Mouse (Mus musculus) gastrocnemius, postnatal 4 days (tissue): ENCODE data around the gene Tcf20. TPM values are rescaled to one million over a fixed set of nuclear protein-coding genes. Genes with fewer than 3 reads are reported as not detected.
"Not testable (repeated sequence)": the region's sequence is repeated elsewhere in the genome, so short reads cannot be mapped to it uniquely, and the experiment has no call there.

Experiments
- DNase-seq, 2 experiments: peaks; one replicate each; pipeline ENCODE4 v3.0.0; 2021 to 2022; ENCODE audit warnings: low spot score in 2 of 2, mixed read lengths in 2 of 2
- total RNA-seq, 2 experiments: library from RNA; stranded (reverse); gene quantifications; 2 replicates each; pipeline ENCODE4 v1.2.3; 2021

The Tcf20 gene
- total RNA-seq, 2 experiments from 2014 or later: 51.0 to 58.8 TPM

DNA sequence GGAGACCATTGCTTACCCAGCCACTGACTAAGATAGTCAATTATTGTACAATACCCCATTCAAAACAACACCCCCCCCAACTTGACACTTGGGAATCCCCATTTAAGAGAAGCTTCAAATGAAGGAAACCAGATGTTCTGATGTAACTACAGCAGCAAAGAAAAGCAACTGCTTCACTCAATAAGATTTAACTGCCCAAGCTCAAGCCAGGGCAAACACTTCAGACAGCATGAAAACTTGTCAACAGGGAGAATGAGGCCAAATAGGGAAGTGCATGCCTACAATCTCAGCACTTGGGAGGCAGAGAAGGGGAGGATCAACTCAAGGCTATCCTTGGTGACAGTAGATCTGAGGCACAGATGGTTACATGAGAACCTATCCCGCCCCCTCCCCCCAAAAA, 166.0 kb downstream of the Tcf20 start:
- no peak for DNase-seq

DNA sequence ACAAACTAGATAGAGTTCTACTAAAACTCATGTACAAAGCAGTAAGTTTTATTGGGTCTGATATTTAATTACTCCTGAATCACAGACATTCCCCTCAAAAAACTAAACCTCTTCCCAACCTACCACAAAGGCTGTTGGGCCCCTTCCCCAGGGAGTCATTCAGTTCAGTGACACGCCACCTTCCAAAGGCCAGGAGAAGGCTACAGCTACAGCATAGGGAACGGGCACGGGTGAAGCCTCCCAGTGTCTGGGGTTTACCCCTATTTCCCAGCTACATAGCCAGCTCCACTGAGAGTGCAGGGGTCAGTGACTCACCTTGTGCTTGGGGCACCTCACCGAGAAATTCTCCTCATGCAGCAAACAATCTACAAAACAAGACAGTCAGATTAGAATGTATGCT, 172.4 kb downstream of the Tcf20 start:
- no peak for DNase-seq

DNA sequence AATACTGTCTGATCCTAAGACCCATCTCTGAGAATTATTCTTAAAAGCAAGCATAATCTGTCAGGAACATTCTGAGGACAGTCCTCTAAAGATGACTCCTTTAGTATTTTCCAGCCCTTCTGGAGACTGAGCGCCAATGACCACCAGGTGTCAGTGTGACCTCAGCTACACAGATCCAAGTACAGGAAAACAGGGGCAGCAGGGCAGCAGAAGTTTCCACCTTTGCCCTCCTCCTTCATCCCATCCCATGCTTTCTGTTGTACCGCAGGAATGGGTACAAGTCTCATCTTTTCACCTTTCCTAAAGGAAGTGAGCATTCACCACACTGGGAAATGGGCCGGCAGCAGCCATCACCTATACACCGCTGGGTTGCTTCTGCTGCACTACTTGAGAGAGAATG, 172.9 kb downstream of the Tcf20 start:
- peak in 1 of 2 experiments; percentile 38 for DNase-seq

DNA sequence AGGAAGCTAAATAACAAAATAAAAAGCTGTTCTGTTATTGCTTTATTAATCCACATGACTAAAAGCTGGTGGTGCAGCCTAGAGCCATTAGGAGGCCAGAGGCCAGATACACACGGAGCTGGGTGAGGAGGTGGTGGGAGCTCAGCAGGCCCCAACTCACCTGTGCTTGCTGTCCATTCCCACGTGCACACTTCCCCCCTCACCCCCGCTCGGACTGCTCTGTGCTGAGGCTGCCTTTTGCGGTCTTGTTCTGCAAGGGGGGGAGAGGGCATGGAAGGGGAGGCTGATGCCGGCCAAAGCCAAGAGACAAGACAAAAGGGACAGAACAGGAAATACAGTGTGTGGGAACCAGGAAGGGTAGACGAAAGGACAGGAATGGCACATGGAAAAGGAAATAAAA, 173.4 kb downstream of the Tcf20 start:
- no peak for DNase-seq

DNA sequence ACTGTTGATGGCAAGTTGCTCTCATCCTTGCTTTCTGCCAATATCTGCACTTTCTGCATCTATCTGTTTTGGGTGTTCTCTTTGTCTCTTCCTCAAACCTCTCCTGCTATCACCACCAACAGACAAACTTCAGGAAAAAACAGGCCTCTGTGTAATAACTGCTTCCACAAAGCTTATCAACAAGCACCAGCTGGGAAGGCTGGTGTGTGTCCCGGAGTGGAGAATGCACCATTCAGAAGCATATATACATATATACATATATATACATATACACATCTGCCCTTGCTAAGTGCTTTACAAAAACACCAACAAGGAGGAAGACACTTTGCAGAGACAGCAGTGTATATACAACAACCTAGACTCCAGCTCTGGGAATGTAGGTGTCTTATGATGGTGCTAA, 177.1 kb downstream of the Tcf20 start:
- no peak for DNase-seq

DNA sequence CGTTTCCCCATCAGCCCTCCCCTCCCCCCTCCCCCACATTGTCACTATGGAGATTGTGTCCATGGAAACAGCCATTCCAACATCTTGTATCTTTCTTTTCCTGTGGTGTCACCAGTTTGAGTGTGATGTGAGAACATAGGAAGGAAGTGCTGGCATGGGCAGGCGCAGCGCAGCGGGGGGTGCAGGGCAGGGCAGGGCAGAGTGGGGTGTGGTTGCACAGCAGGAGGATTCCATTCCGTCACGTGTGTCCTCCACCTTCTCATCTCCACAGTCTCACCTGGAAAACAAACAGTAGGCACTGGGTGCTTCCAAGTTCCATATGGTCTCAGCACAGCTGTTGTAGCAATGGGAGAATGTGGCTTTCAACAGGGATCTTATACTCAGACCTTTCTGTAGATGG, 178.2 kb downstream of the Tcf20 start:
- DNase-seq: no peak

DNA sequence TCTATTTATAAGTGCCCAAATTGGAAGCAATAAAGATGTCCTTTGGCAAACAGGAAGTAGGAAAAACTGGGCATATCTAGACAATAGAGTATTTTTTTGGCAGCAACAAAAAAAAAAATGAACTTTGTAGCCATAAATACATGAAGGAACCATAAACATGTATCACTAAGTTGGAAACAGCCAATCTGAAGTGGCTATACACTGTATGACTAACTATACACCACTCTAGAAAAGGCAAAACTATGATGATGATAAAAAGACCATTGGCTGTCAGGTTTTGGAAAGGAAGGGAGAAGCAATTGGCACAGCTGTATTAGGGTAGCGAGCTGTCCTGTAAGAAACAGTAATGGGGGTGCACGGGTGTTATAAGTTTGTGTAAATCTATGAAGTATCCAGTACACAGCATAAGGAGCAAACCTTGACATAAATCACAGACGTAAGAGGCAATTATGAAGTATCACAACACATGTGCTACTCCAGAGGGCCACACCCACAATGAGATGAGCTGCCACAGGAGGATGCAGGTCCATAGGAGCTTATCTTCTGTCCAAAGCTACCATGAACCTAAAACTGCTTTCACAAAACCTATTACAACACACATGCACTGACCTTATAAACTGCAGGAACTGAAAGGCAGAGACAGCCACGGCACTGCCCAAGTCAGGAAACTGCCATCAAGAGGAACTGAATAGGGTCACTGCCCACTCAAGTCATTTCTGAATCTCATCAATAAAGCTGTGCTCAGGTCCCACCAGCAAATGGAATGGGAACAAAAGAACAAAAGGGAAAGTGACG, 180.5 kb downstream of the Tcf20 start:
- DNase-seq: no peak

DNA sequence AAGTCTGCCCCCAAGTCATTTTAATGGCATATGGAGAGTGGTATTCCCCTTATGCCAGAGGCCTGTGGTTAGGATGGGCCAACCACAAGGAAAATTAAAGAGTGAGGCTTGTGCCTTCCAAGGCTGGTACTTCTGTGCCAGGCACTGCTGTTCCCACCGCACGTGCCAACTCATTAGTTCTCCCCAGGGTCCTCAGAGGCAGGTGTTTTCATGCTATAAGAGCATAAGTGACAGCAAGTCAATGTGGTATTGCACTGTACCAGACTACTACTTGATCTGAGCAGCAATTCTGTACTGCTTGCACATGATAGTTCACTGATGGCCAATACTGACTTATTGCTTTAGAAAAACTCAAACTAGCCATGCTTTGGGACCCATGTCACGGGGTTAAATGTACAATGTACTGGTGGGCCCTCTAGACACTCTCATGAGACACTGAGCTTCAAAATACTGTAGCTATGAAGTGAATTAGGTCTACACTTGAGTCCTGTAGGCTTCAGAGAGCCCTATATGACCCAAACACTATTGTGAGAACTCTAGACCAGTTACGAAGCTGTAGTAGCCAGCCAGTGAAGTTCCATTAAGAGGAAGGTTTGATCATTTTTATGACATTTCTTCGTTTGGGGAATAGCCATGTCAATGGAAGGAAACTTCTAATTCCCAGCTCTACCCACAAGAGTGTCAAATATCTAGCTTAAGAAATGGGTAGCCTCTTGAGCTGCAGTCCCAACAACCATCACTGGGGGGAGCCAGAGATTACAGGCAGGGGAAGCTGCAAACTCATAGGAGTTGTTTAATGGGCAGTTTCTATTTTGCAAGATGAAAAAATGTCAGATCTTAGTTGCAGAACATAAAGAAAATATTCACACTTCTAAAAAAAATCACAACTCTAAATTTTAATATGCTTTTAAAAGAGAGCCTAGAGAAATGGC, 182.7 kb downstream of the Tcf20 start:
- DNase-seq: peak; percentile 50 to 76

DNA sequence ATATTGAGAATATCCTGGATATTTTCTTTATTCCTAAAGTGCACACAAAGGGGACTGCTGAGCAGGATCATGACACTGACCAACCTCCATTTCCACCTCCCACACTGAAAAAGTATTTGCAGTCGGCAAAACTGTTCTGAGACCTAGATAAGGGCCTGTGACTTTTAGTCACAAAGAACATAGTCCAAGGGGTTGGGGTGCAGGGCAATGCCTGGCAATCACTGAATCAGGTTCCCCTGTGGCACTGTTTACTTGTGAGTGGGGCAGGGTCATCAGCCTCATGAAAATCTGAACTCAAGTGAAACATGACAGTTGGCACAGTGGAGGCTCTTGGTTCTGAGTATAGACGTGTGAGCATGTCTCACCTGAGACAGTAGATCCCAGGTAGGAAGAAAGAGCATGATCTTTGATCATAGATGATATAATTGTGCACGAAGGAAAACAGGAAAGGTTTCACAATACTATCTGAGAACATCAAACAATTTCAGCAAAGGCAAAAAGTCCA, 191.7 kb downstream of the Tcf20 start:
- no peak for DNase-seq

DNA sequence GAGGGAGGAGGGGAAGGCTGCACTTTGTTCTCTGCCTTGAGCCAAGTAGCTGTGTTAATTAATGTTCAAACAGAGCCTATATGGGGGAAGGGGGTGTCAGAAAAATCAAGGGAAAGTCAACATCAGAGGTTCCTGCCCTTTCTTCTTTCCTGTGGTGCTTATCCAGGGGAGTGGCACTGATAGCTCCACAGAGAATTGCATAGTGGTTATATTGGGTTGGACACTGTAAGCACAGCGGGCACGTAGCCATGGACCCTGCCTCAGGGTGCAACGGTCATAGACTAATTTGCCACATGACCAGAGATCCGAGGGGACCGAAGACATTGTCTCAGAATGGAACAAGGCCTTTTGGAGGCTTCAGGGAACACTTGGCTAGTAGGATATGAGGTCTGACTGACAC, 193.4 kb downstream of the Tcf20 start, which contains the start of gene Cyp2d26:
TSS of gene Cyp2d26 (minus strand) at position 18 of the 400 bp plus-strand sequence.
- no peak for DNase-seq

DNA sequence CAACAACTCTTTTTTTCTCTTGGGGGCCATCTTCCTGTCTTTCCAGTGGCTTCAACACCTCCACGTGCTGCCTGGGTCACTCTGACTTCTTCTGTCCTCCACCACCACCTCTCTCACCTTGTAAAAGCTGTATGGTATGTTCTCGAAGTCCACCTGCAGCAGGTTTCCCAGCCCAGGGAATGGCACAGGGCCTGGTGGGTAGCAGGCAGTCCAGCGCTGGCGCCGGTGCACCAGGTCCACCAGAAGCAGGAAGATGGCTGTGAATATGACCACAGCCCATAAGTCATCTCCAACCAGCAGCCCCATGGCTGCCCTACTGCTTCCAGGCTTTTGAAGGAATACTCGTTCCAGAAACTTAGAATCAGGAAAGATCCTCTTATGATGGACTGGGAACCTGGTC, 193.8 kb downstream of the Tcf20 start:
- DNase-seq: no peak

DNA sequence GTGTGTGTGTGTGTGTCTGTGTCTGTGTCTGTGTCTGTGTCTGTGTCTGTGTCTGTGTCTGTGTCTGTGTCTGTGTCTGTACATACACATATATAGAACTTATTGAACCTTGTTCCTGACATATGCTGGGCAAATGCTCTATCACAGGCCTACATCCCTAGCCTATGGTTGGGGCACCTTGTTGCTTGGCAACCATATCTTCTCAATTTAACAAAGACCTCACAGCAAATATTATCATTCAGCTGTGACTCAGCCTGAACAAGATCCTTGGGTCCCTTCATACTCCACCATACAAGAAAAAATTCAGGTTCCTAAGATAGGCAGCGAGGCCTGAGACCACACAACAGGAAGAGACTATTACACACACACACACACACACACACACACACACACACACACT, 194.2 kb downstream of the Tcf20 start:
- DNase-seq: no peak

DNA sequence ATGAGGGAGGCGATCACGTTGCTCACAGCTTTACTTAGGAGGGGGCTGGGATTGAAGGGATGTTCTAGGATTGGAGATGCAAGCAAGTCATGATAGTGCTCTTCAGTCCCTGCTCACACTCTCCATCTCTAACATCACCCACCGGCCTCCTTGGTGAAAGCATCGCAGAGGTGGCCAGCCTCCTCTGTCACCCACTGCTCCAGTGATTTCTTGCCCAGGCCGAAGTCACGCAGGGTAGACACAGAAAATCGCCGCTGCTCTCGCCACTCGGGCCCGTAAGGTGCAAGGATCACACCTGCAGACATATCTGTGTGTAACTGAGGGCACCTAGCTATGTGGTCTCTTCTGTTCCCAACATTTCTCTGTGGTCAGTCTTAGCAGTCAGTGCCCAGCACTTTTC, 195.1 kb downstream of the Tcf20 start:
- DNase-seq: no peak

DNA sequence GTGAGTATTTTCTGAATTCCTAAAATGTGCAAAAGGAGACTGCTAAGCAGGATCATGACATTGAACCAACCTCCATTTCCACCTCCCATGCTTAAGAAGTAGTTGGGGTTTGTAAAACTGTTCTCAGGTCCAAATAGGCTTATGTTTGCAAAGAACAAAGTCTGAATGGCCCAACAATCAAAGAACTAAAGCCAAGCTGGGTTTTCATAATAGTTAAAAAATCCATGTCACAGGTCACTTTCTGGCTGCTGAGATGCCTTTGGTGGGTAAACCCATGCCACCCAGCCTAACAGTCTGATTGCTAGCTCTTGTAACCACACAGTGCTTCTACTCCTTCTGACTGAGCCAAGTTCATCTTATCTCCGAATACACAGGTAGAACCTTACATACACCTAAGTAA, 203.1 kb downstream of the Tcf20 start:
- no peak for DNase-seq

DNA sequence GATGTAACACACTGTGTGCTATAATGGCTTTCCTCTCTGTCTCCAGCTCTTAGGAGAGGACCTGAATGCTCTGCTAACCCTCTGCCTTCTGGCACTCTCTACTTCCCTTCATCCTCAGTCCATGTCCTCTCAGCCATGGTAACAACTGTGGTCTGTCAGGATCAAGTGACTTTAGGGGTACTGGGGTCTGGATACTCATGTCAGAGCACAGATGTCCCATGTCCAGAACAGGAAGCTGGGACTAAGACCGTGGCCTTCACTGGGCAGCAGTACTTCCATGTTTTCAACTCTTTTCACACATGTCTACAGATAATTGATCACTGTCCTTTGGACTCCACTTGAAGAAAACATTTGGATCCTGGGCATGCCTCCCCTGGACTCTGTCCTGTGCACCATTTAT, 203.9 kb downstream of the Tcf20 start:
- no peak for DNase-seq

DNA sequence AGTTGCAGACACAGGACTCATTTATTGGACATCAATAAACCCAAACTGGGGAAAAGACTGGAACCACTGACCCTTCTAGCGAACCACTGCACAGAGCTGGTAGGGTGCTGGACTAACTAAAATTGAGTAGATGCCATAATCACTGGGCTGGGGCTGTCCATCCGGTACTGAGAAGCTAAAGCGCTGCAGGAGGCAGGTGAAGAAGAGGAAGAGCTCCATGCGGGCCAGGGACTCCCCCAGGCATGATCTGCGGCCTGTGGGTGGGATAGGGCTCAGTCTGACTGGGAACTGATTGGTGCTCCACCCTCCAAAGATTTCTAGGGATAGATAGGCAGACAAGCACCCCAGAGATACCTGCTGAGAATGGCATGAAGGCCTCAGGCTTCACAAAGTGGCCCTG, 209.8 kb downstream of the Tcf20 start:
- DNase-seq: not testable (repeated sequence)

DNA sequence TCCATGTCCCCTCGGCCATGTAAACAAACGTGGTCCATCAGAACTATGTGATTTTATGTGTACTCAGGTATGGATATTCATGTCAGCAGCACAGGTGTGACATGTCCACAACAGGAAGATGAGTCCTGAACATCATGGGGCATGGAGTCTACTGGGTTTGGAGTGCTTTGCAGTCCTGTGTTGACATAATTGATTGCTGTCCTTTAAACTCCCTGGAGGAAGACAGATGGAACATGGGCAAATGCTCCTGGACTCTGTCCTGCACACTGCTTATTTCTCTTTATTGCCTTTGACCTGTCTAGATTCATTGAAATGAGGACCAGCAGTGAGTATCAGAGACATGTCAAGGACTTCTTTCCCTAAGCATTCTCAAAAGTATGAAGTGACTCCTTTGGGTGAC, 221.7 kb downstream of the Tcf20 start:
- DNase-seq: no peak

DNA sequence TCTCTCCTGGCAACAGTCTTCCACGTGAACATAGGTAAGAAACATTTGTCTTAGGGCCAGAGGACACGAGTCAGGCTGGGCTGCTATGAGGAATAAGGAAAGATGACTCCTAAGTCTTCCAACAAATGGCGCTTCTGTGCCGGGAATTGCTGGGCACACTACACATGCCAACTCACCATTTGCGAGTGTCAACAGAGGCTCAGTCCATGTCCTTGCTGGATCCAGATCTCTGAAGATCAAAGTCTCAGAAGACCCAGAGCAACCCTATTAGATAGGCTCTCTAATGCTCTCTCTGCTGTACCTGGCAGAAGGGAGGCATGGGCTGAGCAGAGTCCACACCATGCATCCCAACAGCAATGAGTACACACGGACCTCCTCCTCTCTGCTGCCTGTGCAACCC, 222.8 kb downstream of the Tcf20 start:
- no peak for DNase-seq

DNA sequence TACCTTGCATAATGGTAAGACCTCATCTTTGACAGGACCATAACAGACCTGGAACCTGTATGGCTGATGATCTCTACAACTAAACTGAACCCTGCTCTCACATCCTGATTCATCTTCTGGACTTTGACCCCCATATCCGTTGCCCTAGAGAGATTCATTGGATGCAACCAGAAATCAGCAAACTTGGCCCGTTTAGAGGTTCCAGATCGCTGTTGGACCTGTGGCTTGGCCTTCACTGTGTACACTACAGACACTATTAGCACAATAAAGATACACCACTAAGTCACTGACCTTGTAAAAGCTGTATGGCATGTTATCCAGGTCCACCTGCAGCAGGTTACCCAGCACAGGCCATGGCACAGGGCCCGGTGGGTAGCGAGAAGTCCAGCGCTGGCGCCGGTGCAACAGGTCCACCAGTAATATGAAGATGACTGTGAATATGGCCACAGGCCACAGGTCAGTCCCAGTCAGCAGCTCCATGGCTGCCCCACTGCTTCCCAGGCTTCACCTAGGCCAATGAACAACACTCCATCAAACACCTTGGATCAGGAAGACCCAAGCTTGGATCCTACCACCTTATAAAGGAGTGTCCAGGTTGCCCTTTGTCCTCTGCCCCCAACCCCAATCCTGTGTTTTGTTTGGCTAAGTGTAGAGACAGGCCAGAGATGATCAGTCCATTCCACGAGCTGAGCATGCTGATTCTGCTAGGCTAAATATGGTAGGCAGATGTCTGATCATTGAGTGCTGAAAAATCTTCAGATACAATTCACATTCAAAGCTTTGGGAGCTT, 223.8 kb downstream of the Tcf20 start, which contains the start of gene Cyp2d40:
TSS of gene Cyp2d40 (minus strand) at position 553 of the 790 bp plus-strand sequence.
- no peak for DNase-seq
